Mouse (Mus musculus) liver, adult 2 months (tissue): ENCODE measurements at regions not wholly inside any gene's neighbourhood (a gene's known extent, or its start where the extent isn't known, plus 50 kb on each side); places are given as distances from the start of the nearest gene placed in this dataset.

ENCODE experiments used
- DNase-seq: peaks from one replicate; pipeline ENCODE4 v3.0.0-alpha.2; 2011; ENCODE audit warnings: low read depth, low spot score; ENCODE audit errors: extremely low read depth
- H3K27ac ChIP-seq: fragments of 200-500 bp; replicated peaks from 2 replicates; pipeline ENCODE4 v1.5.1; 2012; ENCODE audit warnings: low read depth, mild to moderate bottlenecking, control low read depth, inconsistent platforms, low read length; ENCODE audit not compliant: insufficient read depth
- H3K27me3 ChIP-seq: fragments of 200-500 bp; 2 replicates; pipeline ENCODE4 v1.6.1; 2012; ENCODE audit warnings: mild to moderate bottlenecking, moderate library complexity, low read length, inconsistent platforms; ENCODE audit not compliant: control insufficient read depth, insufficient read depth
- H3K36me3 ChIP-seq: fragments of 200-500 bp; 2 replicates; pipeline ENCODE4 v1.6.1; 2012; ENCODE audit warnings: low read length, inconsistent platforms; ENCODE audit not compliant: control insufficient read depth, insufficient read depth
- H3K4me1 ChIP-seq: fragments of 200-500 bp; 2 replicates; pipeline ENCODE4 v1.6.1; 2011; ENCODE audit warnings: low read length; ENCODE audit not compliant: control insufficient read depth, insufficient read depth
- H3K4me3 ChIP-seq: fragments of 200-500 bp; 2 replicates; pipeline ENCODE4 v1.5.1; 2011; ENCODE audit warnings: low read depth, mild to moderate bottlenecking, control low read depth, low read length, moderate library complexity; ENCODE audit not compliant: insufficient read depth
- H3K79me2 ChIP-seq: fragments of 200-500 bp; 2 replicates; pipeline ENCODE4 v1.6.1; 2012; ENCODE audit warnings: inconsistent platforms, mild to moderate bottlenecking, low read length, moderate library complexity; ENCODE audit not compliant: control insufficient read depth, insufficient read depth
- H3K9ac ChIP-seq: fragments of 200-500 bp; 2 replicates; pipeline ENCODE4 v1.6.1; 2012; ENCODE audit warnings: low read depth, mild to moderate bottlenecking, control low read depth, inconsistent platforms, low read length
- CTCF ChIP-seq: fragments of 200-500 bp; IDR thresholded peaks from 2 replicates; pipeline ENCODE4 v1.5.1; 2011; ENCODE audit warnings: low read depth, low read length, control low read depth
- POLR2A ChIP-seq: fragments of 200-500 bp; IDR thresholded peaks from 2 replicates; pipeline ENCODE4 v1.6.1; 2011; ENCODE audit warnings: low read length, control low read depth; ENCODE audit not compliant: insufficient read depth; ENCODE audit errors: extremely low read depth
- WGBS: fragments of 180-500 bp; shearing (Covaris S2); methylation state at CpG from one replicate; pipeline ENCODE4 v1.1.7; 2018; 5-methylcytosine and 5-hydroxymethylcytosine counted together

- Histone ChIP-seq H3K27ac (no peak overlapping the region), H3K36me3 (no peaks in the 10 kb centered on the region), H3K79me2 (no peaks in the 10 kb centered on the region), H3K4me3 (no peak overlapping the region), H3K4me1 (no peaks in the 10 kb centered on the region), H3K27me3 (no peaks in the 10 kb centered on the region), H3K9ac (no peak overlapping the region)
- DNase-seq, result no peak
- 87% methylated on average over 6 of the region's 6 CpGs for WGBS
- no peak for TF ChIP-seq POLR2A
- no peak for TF ChIP-seq CTCF
Measured at GRCm38 (mm10) chr15:25236191-25236723, 177.3 kb downstream of the Basp1 start.

- TF ChIP-seq POLR2A (no peak), CTCF (no peak)
- Histone ChIP-seq H3K79me2 (no peaks in the 10 kb centered on the region), H3K4me3 (no peak overlapping the region), H3K27me3 (no peaks in the 10 kb centered on the region), H3K9ac (no peak overlapping the region), H3K36me3 (no peaks in the 10 kb centered on the region), H3K27ac (no peak overlapping the region), H3K4me1 (no peaks in the 10 kb centered on the region)
- 84% methylated on average over 10 of the region's 10 CpGs for WGBS
- DNase-seq, result no peak
Measured at GRCm38 (mm10) chr15:25234064-25234700, 179.4 kb downstream of the Basp1 start.

GRCm38 (mm10) chr15:25230213-25230612 lies 183.4 kb downstream of the Basp1 start:
- TF ChIP-seq POLR2A (no peak), CTCF (no peak)
- Histone ChIP-seq H3K4me3 (no peak overlapping the region), H3K27me3 (no peaks in the 10 kb centered on the region), H3K27ac (no peak overlapping the region), H3K4me1 (no peaks in the 10 kb centered on the region), H3K79me2 (no peaks in the 10 kb centered on the region), H3K9ac (no peak overlapping the region), H3K36me3 (no peaks in the 10 kb centered on the region)
- no peak for DNase-seq
- 91% methylated on average over 4 of the region's 4 CpGs for whole genome bisulfite sequencing

GRCm38 (mm10) chr15:25229807-25230206 lies 183.8 kb downstream of the Basp1 start:
- Histone ChIP-seq H3K36me3 (no peaks in the 10 kb centered on the region), H3K4me1 (no peaks in the 10 kb centered on the region), H3K27ac (no peak overlapping the region), H3K27me3 (no peaks in the 10 kb centered on the region), H3K79me2 (no peaks in the 10 kb centered on the region), H3K9ac (no peak overlapping the region), H3K4me3 (no peak overlapping the region)
- DNase-seq, result no peak
- TF ChIP-seq POLR2A (no peak), CTCF (no peak)
- 88% methylated on average over 11 of the region's 11 CpGs for WGBS

GRCm38 (mm10) chr15:25227496-25227895 lies 186.1 kb downstream of the Basp1 start:
- Histone ChIP-seq H3K4me3 (no peak overlapping the region), H3K36me3 (no peaks in the 10 kb centered on the region), H3K4me1 (no peaks in the 10 kb centered on the region), H3K27ac (no peak overlapping the region), H3K27me3 (no peaks in the 10 kb centered on the region), H3K79me2 (no peaks in the 10 kb centered on the region), H3K9ac (no peak overlapping the region)
- peak; percentile 1 for DNase-seq
- WGBS, result 50% methylated on average over 7 of the region's 7 CpGs
- TF ChIP-seq CTCF (no peak), POLR2A (no peak)

GRCm38 (mm10) chr15:25225936-25226335 lies 187.6 kb downstream of the Basp1 start:
- Histone ChIP-seq H3K4me1 (no peaks in the 10 kb centered on the region), H3K4me3 (no peak overlapping the region), H3K27ac (no peak overlapping the region), H3K36me3 (no peaks in the 10 kb centered on the region), H3K9ac (no peak overlapping the region), H3K27me3 (no peaks in the 10 kb centered on the region), H3K79me2 (no peaks in the 10 kb centered on the region)
- no peak for DNase-seq
- WGBS, result 51% methylated on average over 3 of the region's 3 CpGs
- TF ChIP-seq POLR2A, result no peak
- TF ChIP-seq CTCF, result no peak
